Mouse (Mus musculus) urinary bladder, postnatal 36 days (tissue): ENCODE results near the gene Panx1.
A peak's percentile ranks its signal among the peaks of the same experiment; 100 is the strongest.

Experiments used
- DNase-seq, 2 experiments: peaks; one replicate each; pipeline ENCODE4 v3.0.0; 2022; ENCODE audit warnings: low spot score in 2 of 2, mixed read lengths in 1 of 2

The Panx1 gene

GRCm38 (mm10) chr9:15045084-15045669 is at the start of gene Panx1:
Gene Panx1 (minus strand): TSS chr9:15045478.
- peak; percentile 42 to 56 for DNase-seq

- DNase-seq, result peak; percentile 46 to 54
Observed at GRCm38 (mm10) chr9:15068686-15069295, 23.5 kb upstream of the Panx1 start.

GRCm38 (mm10) chr9:15067995-15068685 is 22.9 kb upstream of the Panx1 start:
- DNase-seq, result no peak

- DNase-seq, result no peak
Observed at GRCm38 (mm10) chr9:15064176-15064575, 18.9 kb upstream of the Panx1 start.

- no peak for DNase-seq
Observed at GRCm38 (mm10) chr9:15060847-15061246, 15.6 kb upstream of the Panx1 start.

GRCm38 (mm10) chr9:15060026-15060425 is 14.7 kb upstream of the Panx1 start:
- no peak for DNase-seq

- no peak for DNase-seq
Observed at GRCm38 (mm10) chr9:15045740-15046139, 462 bp upstream of the Panx1 start.

GRCm38 (mm10) chr9:15044391-15045083 is 741 bp downstream of the Panx1 start:
- no peak for DNase-seq

GRCm38 (mm10) chr9:15041556-15041955 is 3.7 kb downstream of the Panx1 start:
- DNase-seq, result no peak

- no peak for DNase-seq
Observed at GRCm38 (mm10) chr9:15039848-15040247, 5.4 kb downstream of the Panx1 start.

- no peak for DNase-seq
Observed at GRCm38 (mm10) chr9:15037704-15038103, 7.6 kb downstream of the Panx1 start.

GRCm38 (mm10) chr9:15037237-15037636 is 8.0 kb downstream of the Panx1 start:
- DNase-seq, result peak; percentile 33 to 42

- no peak for DNase-seq
Observed at GRCm38 (mm10) chr9:15036807-15037206, 8.5 kb downstream of the Panx1 start.

- no peak for DNase-seq
Observed at GRCm38 (mm10) chr9:15036405-15036804, 8.9 kb downstream of the Panx1 start.

- DNase-seq, result no peak
Observed at GRCm38 (mm10) chr9:15035979-15036378, 9.3 kb downstream of the Panx1 start.

- DNase-seq, result no peak
Observed at GRCm38 (mm10) chr9:15034546-15035273, 10.6 kb downstream of the Panx1 start.

- DNase-seq, result no peak
Observed at GRCm38 (mm10) chr9:15033568-15034160, 11.6 kb downstream of the Panx1 start.

GRCm38 (mm10) chr9:15032797-15033196 is 12.5 kb downstream of the Panx1 start:
- DNase-seq, result no peak

GRCm38 (mm10) chr9:15030771-15031170 is 14.5 kb downstream of the Panx1 start:
- peak in 1 of 2 experiments; percentile 51 for DNase-seq

- peak in 1 of 2 experiments; percentile 61 for DNase-seq
Observed at GRCm38 (mm10) chr9:15029025-15029727, 16.1 kb downstream of the Panx1 start.

- no peak for DNase-seq
Observed at GRCm38 (mm10) chr9:15027725-15028124, 17.6 kb downstream of the Panx1 start.
